Mouse (Mus musculus) ES-CJ7 (cell line): Measurements from ENCODE around the gene Igsf21.

Source experiments
- DNase-seq: peaks from one replicate; pipeline ENCODE4 v3.0.0; 2011; ENCODE audit warnings: low read depth, low spot score

The Igsf21 gene

GRCm38 (mm10) chr4:140101106-140101505 is 145.5 kb downstream of the Igsf21 start:
- peak; percentile 71 for DNase-seq

GRCm38 (mm10) chr4:140100141-140100540 is 146.4 kb downstream of the Igsf21 start:
- DNase-seq = peak; percentile 82

GRCm38 (mm10) chr4:140096283-140096682 is 150.3 kb downstream of the Igsf21 start:
- DNase-seq = no peak

GRCm38 (mm10) chr4:140094835-140095234 is 151.7 kb downstream of the Igsf21 start:
- DNase-seq = no peak

GRCm38 (mm10) chr4:140092367-140092766 is 154.2 kb downstream of the Igsf21 start:
- no peak for DNase-seq

DNA sequence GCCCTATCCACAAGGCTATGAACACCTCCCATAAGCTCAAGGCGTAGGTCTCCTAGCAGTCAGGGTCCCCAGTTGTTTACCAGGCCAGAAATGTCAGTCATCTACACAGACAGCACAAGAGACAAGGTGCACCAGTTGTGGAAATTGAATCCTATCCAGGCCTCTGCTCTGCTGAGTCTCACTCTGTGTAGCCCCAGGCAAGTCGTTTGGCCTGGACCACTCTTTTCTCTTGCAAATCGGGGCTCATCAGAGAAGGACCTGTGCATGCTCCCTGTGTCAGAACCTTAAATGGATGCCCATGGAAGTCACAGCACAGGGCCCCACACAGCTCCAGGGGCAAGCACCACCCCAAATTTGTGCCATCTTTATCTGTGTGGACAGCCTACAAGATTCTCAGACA is 154.9 kb downstream of the Igsf21 start:
- DNase-seq = peak; percentile 53

GRCm38 (mm10) chr4:140089676-140090075 is 156.9 kb downstream of the Igsf21 start:
- DNase-seq = no peak

GRCm38 (mm10) chr4:140088711-140089440 is 157.7 kb downstream of the Igsf21 start:
- DNase-seq = peak; percentile 59

GRCm38 (mm10) chr4:140086192-140086591 is 160.4 kb downstream of the Igsf21 start:
- peak; percentile 45 for DNase-seq

GRCm38 (mm10) chr4:140084521-140085011 is 162.0 kb downstream of the Igsf21 start:
- DNase-seq = no peak

GRCm38 (mm10) chr4:140084064-140084463 is 162.5 kb downstream of the Igsf21 start:
- no peak for DNase-seq

GRCm38 (mm10) chr4:140078416-140078815 is 168.2 kb downstream of the Igsf21 start:
- DNase-seq = no peak

DNA sequence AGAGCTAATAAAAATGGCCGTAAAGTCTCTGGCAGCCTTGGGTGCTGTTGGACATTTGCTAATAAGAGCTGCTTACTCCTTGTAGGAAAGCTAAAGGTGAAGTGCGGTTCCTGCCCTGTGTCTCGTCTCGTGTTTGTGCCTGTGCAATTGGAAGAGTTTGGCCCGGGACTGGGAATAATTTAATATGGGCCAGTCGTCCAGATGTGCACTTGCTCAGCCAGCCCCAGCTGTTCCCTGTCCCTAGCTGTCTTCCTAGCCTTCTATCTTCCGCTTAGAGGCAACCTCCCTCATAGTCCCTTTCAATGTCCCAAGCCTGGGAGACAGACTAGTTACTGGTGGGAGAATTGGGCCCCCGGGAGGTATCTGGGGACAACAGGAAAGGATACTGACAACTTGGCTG is 169.0 kb downstream of the Igsf21 start:
- no peak for DNase-seq

GRCm38 (mm10) chr4:140076852-140077563 is 169.6 kb downstream of the Igsf21 start:
- DNase-seq = no peak

GRCm38 (mm10) chr4:140076428-140076827 is 170.2 kb downstream of the Igsf21 start:
- DNase-seq = no peak

GRCm38 (mm10) chr4:140071047-140071446 is 175.5 kb downstream of the Igsf21 start:
- no peak for DNase-seq

DNA sequence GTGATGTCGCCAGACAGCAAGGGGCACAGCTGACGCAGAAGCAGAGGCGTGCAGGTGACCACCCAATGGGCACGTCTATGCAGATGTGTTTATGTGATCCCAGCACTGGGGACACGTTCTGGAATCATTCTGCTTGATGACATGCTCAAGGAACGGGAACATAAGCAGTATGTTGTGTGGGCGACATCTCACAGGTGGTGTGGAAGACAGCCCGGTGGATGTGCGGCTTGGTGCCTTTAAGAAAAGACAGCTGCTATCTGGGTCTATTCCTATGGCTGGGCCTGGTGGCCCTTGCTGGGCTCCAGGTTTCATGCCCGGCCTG is 176.3 kb downstream of the Igsf21 start:
- DNase-seq = no peak

DNA sequence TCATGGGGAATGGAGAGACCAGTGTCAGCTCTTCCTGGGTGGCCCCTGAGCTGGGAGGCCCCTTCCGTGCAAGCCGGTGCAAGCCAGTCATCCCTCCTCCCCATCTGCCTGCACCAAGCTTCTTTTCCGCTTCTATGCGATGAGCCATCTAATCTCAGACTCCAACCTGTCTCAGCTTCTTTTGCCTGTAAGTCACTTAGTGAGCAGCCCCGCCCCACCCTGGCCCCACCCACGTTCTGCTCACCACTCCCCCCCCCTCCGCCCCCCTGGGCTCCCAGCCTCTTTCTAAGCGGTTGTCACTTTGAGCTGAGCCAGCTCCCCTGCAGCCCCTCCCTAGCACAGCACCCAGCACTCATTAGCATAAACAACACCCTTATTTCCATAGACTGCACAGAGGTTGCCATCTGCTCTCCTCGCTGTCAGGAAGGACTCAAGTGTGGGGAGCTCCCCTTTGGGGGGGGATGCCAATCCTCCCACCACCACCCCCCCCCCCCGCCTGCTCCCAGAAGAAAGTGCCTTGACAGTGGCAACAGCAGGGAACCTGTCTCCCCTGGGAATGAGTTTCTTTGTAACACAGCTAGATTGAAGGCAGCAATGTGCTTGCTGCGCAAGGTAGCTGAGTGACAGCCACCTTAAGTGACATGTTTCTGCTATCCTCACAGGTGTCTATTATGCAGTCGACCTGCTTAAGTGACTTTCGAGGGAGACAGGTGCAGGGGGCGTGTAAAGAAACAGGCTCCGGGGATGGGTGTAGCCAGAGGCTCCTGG is 176.8 kb downstream of the Igsf21 start:
- DNase-seq = peak; percentile 82

DNA sequence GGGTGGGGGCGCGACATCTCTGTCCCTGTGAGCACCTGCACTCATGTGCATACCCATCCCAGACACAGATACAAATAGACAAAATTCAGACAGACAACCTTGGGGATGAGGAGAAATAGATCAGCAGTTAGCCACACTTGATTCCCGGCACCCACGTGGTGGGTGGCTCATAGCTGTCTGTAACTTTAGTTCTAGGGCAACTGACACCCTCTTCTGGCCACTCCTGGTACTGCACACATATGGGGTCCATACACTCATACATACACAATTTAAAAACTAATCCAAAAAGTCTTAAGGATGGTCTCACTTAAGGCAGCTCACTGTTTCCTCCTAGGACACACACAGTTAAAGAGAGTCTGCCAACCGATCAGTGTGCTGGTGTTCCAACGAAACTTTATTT is 178.1 kb downstream of the Igsf21 start:
- DNase-seq = peak; percentile 54

DNA sequence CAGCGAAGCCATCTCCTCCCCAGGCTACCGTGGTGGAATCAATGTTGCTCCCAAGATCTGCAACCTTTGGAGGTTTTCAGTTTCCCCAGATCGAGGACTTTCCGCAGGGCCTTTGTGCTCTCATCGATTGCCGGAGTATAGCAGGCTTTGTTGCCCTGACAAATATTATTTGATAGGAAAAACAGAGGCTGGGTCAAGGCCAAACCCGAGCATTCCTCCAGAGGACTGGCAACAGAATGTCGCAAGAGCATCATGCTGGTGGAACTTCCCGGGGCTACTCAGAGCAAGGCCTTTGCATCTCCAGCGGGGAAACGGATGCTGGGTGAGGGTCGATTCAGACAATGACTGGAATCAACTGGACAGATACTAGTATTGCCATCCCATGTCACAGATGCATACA is 180.6 kb downstream of the Igsf21 start:
- no peak for DNase-seq

GRCm38 (mm10) chr4:140063153-140063671 is 183.4 kb downstream of the Igsf21 start:
- no peak for DNase-seq

DNA sequence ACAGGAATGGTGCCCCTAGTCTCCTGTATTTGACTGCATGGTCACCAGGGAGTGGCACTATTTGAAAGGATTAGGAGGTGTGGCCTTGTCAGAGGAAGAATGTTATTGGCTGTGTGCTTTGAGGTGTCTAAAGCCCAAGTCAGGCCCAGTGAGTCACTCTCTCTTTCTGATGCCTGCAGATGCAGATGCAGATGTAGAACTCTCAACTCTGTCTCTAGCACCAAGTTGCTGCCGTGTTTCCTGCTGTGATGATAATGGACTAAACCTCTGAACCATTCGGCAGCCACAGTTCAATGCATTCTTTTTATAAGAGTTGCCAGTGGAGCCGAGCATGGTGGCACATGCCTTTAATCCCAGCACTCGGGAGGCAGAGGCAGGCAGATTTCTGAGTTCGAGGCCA is 186.3 kb downstream of the Igsf21 start:
- peak; percentile 77 for DNase-seq
